Mouse (Mus musculus) CH12.LX (cell line): ENCODE results near the gene Zranb2. TPM values are rescaled to one million over a fixed set of nuclear protein-coding genes. Genes with fewer than 3 reads are reported as not detected.

Experiments
- DNase-seq: peaks from one replicate; pipeline ENCODE4 v3.0.0-alpha.2; 2013; ENCODE audit errors: extremely low read depth
- H3K27ac ChIP-seq: 2 replicates; pipeline ENCODE4 v1.5.1; 2012; ENCODE audit warnings: low read depth, mild to moderate bottlenecking, control low read depth, moderate library complexity; ENCODE audit not compliant: insufficient read depth
- H3K27me3 ChIP-seq: replicated peaks from 2 replicates; pipeline ENCODE3; 2012; ENCODE audit warnings: inconsistent platforms
- H3K36me3 ChIP-seq, 2 experiments: replicated peaks in 1 of 2; 2 replicates each; pipeline versions ENCODE3 to v1.6.1; 2012; ENCODE audit warnings: inconsistent platforms in 1 of 2, low read length in 1 of 2, mild to moderate bottlenecking in 1 of 2, mixed read lengths in 1 of 2, moderate library complexity in 1 of 2; ENCODE audit not compliant: control insufficient read depth in 1 of 2, insufficient read depth in 1 of 2
- H3K4me1 ChIP-seq, 2 experiments: 2 replicates each; pipeline ENCODE4 v1.6.1; 2012; ENCODE audit warnings: inconsistent platforms in 1 of 2, moderate library complexity in 1 of 2; ENCODE audit not compliant: insufficient read depth in 2 of 2, control insufficient read depth in 1 of 2
- H3K4me2 ChIP-seq: 2 replicates; pipeline ENCODE4 v1.6.1; 2012; ENCODE audit warnings: low read depth, mild to moderate bottlenecking, control low read depth; ENCODE audit not compliant: poor library complexity, insufficient read depth, severe bottlenecking
- H3K4me3 ChIP-seq, 3 experiments: fragments of 150-350 bp in 1 of 3; sonication (generic) in 1 of 3; replicated peaks in 1 of 3; 2 replicates each; pipeline versions ENCODE3 to v1.5.1; 2011 to 2012; ENCODE audit warnings: low read depth in 2 of 3, low read length in 2 of 3, mild to moderate bottlenecking in 2 of 3, moderate library complexity in 2 of 3, control low read depth in 1 of 3, improper control_type of control experiment in 1 of 3, inconsistent platforms in 1 of 3, mixed read lengths in 1 of 3; ENCODE audit not compliant: poor library complexity in 1 of 3
- H3K79me2 ChIP-seq: replicated peaks from 2 replicates; pipeline ENCODE4 v1.6.1; 2012; ENCODE audit warnings: mild to moderate bottlenecking, moderate library complexity; ENCODE audit not compliant: control insufficient read depth, poor library complexity, insufficient read depth, severe bottlenecking; ENCODE audit errors: extremely low read depth
- H3K9ac ChIP-seq: 2 replicates; pipeline ENCODE4 v1.6.1; 2012; ENCODE audit warnings: low read depth, mild to moderate bottlenecking, control low read depth, moderate library complexity; ENCODE audit not compliant: insufficient read depth
- H3K9me3 ChIP-seq: replicated peaks from 2 replicates; pipeline ENCODE3; 2012; ENCODE audit warnings: low read length, inconsistent platforms, mixed read lengths
- CHD2 ChIP-seq: IDR thresholded peaks from 2 replicates; pipeline ENCODE4 v1.6.1; 2011; ENCODE audit warnings: low read length, improper control_type of control experiment
- CTCF ChIP-seq, 2 experiments: IDR thresholded peaks in 1 of 2; conservative IDR thresholded peaks in 1 of 2; 2 replicates each; pipeline ENCODE4 v1.5.1; 2011 to 2012; ENCODE audit warnings: low read depth in 2 of 2, low read length in 2 of 2, improper control_type of control experiment in 1 of 2, inconsistent platforms in 1 of 2, mild to moderate bottlenecking in 1 of 2, moderate library complexity in 1 of 2
- E2F4 ChIP-seq: IDR thresholded peaks from 2 replicates; pipeline ENCODE4 v1.6.1; 2011; ENCODE audit warnings: low read depth, low read length, improper control_type of control experiment; ENCODE audit not compliant: insufficient replicate concordance
- NELFE ChIP-seq: IDR thresholded peaks from 2 replicates; pipeline ENCODE4 v1.6.1; 2011; ENCODE audit warnings: low read depth, low read length, improper control_type of control experiment
- NRF1 ChIP-seq: IDR thresholded peaks from 2 replicates; pipeline ENCODE4 v1.6.1; 2014; ENCODE audit warnings: low read depth, mild to moderate bottlenecking, inconsistent platforms, low read length, improper control_type of control experiment, moderate library complexity
- POLR2A ChIP-seq: IDR thresholded peaks from 2 replicates; pipeline ENCODE4 v1.6.1; 2011; ENCODE audit warnings: low read depth, mild to moderate bottlenecking, improper control_type of control experiment, low read length
- RAD21 ChIP-seq: IDR thresholded peaks from 2 replicates; pipeline ENCODE4 v1.6.1; 2011; ENCODE audit warnings: low read depth, mild to moderate bottlenecking, low read length, improper control_type of control experiment, moderate library complexity
- RCOR1 ChIP-seq: conservative IDR thresholded peaks from 2 replicates; pipeline ENCODE4 v1.6.1; 2012; ENCODE audit warnings: low read depth, mild to moderate bottlenecking, inconsistent platforms, low read length, improper control_type of control experiment
- SIN3A ChIP-seq: IDR thresholded peaks from 2 replicates; pipeline ENCODE4 v1.6.1; 2012; ENCODE audit warnings: low read length, improper control_type of control experiment, inconsistent platforms
- USF2 ChIP-seq: conservative IDR thresholded peaks from 2 replicates; pipeline ENCODE4 v1.6.1; 2011; ENCODE audit warnings: low read depth, low read length, improper control_type of control experiment
- ZNF384 ChIP-seq: IDR thresholded peaks from 2 replicates; pipeline ENCODE4 v1.6.1; 2012; ENCODE audit warnings: low read depth, low read length, improper control_type of control experiment, inconsistent platforms
- dilution Hi-C: fragments of 300-500 bp; cut with MboI; formaldehyde crosslinking; loops from 2 replicates; pipeline ENCODE4 v1.14.3; 2020; ENCODE audit warnings: low sequenced_read_pairs; ENCODE audit not compliant: extremely low pct_unique_long_range_greater_than_20kb, extremely low pct_ligation_motif_present
- in situ Hi-C: fragments of 300-500 bp; cut with MboI; formaldehyde crosslinking; loops from 3 replicates; pipeline ENCODE4 v1.14.3; 2019; ENCODE audit warnings: low sequenced_read_pairs, low pct_ligation_motif_present, low pct_unique_long_range_greater_than_20kb, mixed read lengths
- polyA plus RNA-seq: library from polyadenylated mRNA; unstranded; fragments of >175 nt; gene quantifications from 2 replicates; pipeline ENCODE4 v1.2.1, GENCODE M21; 2012; ENCODE audit warnings: low read depth; ENCODE audit not compliant: insufficient read length
- total RNA-seq, 2 experiments: library from RNA; depleted of rRNA; stranded (reverse); fragments of 300-350 nt in 1 of 2; fragments of >200 nt in 1 of 2; gene quantifications; 2 replicates each; pipeline ENCODE4 v1.2.3; 2012 to 2014

Zranb2 gene
- total and polyA plus RNA-seq, 3 experiments = 87.5 to 346 (median 240) TPM

DNA sequence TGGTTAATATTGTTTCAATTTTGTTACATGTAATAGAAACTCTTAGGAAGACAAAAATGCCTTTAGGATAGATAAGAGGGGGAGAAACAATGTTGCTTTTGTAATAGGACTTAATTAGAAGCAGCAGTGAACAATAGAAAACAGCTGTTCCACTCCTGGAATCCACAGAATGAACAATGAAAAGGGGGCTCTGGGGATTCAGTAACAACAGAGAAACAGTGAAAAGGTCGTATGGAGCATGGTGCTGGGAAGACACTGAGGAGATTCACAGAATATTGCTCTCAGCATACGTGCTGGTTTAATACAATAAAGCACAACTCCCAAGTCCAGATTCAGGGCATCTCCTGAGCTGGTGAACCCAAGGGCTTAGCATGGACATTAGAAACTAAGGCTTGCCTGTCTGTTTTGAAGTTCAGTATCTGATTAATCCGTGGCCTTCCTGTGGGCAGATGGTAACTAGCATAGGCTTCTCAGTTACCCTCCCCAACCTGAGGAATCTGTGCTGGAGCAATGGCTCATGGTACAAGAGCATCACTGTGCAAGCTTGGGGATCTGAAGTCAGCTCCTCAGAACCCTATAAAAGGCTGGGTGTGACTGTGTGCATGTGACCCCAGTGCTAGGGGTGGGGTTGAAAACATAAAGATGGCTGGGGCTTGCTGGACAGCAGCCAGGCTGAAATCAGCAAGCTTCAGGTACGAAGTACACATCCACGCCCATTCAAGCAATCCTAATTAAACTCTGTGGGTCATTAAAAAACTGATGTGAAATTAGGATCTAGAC, 48.9 kb downstream of the Zranb2 start:
- no peak overlapping the region for H3K27ac ChIP-seq
- no peak for TF ChIP-seq CHD2
- TF ChIP-seq SIN3A = no peak
- TF ChIP-seq NELFE = no peak
- no peak for TF ChIP-seq USF2
- no peak for TF ChIP-seq POLR2A
- dilution Hi-C loops = no loop called here
- H3K9ac ChIP-seq = no peak overlapping the region
- DNase-seq = no peak
- H3K27me3 ChIP-seq = no peaks in the 10 kb centered on the region
- in situ Hi-C loops = no loop called here
- no peaks in the 10 kb centered on the region for H3K79me2 ChIP-seq
- H3K4me2 ChIP-seq = no peak overlapping the region
- peaks cover 2 to 10% of the 10 kb centered on the region in 2 experiments; a peak in 2 of 4 replicates for H3K4me1 ChIP-seq
- H3K4me3 ChIP-seq = no peak overlapping the region
- H3K9me3 ChIP-seq = no peaks in the 10 kb centered on the region
- no peaks in the 10 kb centered on the region for H3K36me3 ChIP-seq

DNA sequence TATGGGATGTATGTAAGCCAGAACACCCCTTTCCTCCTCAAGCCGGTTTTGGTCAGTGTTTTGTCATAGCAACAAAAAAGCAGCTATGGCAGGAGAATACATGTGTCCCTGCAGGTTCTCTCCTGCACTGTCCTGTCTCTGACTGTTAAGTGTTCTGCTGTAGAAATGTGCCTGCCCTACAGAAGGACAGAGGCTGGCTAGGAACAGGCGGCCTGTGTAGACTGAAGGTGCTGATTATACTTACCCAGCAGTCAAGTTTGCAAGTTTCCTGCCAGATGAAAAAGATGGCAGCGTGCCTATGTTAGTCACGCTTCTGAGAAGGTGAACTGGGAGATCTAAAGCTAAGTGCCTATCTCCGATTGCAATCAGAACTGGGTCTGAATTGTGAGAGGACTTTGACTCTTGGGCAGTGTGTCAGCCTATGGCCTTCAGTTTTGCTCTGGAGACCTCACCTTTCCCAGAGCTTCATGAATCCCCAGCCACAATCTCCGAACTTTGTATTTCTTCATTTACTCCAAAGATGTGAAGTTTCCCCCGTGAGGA, 63.9 kb downstream of the Zranb2 start:
- Histone ChIP-seq H3K9me3 (no peaks in the 10 kb centered on the region), H3K79me2 (no peaks in the 10 kb centered on the region), H3K9ac (no peak overlapping the region), H3K4me3 (no peak overlapping the region), H3K27ac (no peak overlapping the region), H3K4me1 (no peaks in the 10 kb centered on the region), H3K27me3 (no peaks in the 10 kb centered on the region), H3K36me3 (no peaks in the 10 kb centered on the region), H3K4me2 (no peak overlapping the region)
- no peak for DNase-seq
- TF ChIP-seq RAD21 (no peak), E2F4 (no peak), ZNF384 (no peak), USF2 (no peak), NRF1 (no peak), RCOR1 (no peak), CTCF (conservative IDR thresholded peaks at IDR 0.05 in 1 of 2, IDR thresholded peaks at IDR 0.05 in 1 of 2; ENCODE audit: low read depth in 2 of 2, low read length in 2 of 2) (no peak)
- dilution Hi-C loops (no loop called here), in situ Hi-C loops (no loop called here)

Other genes starting within 250 kb of the Zranb2 start
- gene Ptger3, start 32.7 kb downstream of the Zranb2 start, total RNA-seq (2012; rRNA removed) = not detected in 2 replicates
- gene Ptger3, start 32.7 kb downstream of the Zranb2 start, total RNA-seq (2014; rRNA removed) = not detected in 2 replicates
- gene Ptger3, start 32.7 kb downstream of the Zranb2 start, polyA plus RNA-seq = 0.06 TPM in 1 of 2 replicates, not detected in the other